Mouse (Mus musculus) kidney, adult 2 months (tissue): ENCODE measurements around the gene Tanc1. TPM values are rescaled to one million over a fixed set of nuclear protein-coding genes. Genes with fewer than 3 reads are reported as not detected.
A peak's percentile ranks its signal among the peaks of the same experiment; 100 is the strongest.

Source experiments
- DNase-seq: peaks from one replicate; pipeline ENCODE4 v3.0.0; 2021
- H3K27ac ChIP-seq: fragments of 200-500 bp; 2 replicates; pipeline ENCODE4 v1.5.1; 2012; ENCODE audit warnings: low read depth, low read length, control low read depth, inconsistent platforms; ENCODE audit not compliant: insufficient read depth
- H3K27me3 ChIP-seq: fragments of 200-500 bp; replicated peaks from 2 replicates; pipeline ENCODE4 v1.6.1; 2012; ENCODE audit warnings: mild to moderate bottlenecking, moderate library complexity, low read length, inconsistent platforms; ENCODE audit not compliant: control insufficient read depth, insufficient read depth
- H3K36me3 ChIP-seq: fragments of 200-500 bp; 2 replicates; pipeline ENCODE4 v1.6.1; 2012; ENCODE audit warnings: mild to moderate bottlenecking, moderate library complexity, low read length, inconsistent platforms; ENCODE audit not compliant: control insufficient read depth, insufficient read depth
- H3K4me1 ChIP-seq: fragments of 200-500 bp; 2 replicates; pipeline ENCODE4 v1.6.1; 2011; ENCODE audit warnings: low read length; ENCODE audit not compliant: control insufficient read depth, insufficient read depth
- H3K4me3 ChIP-seq: fragments of 200-500 bp; 2 replicates; pipeline ENCODE4 v1.5.1; 2011; ENCODE audit warnings: mild to moderate bottlenecking, low read depth, low read length, control low read depth; ENCODE audit not compliant: insufficient read depth
- CTCF ChIP-seq: fragments of 200-500 bp; conservative IDR thresholded peaks from 2 replicates; pipeline ENCODE4 v1.5.1; 2011; ENCODE audit warnings: low read depth, mild to moderate bottlenecking, control low read depth, low read length, moderate library complexity, mixed read lengths; ENCODE audit not compliant: insufficient read depth, insufficient read length
- POLR2A ChIP-seq: fragments of 200-500 bp; IDR thresholded peaks from one replicate; pipeline ENCODE4 v1.6.1; 2011; ENCODE audit warnings: low read depth, low read length, control low read depth
- WGBS: fragments of 180-500 bp; shearing (Covaris S2); methylation state at CpG from one replicate; pipeline ENCODE4 v1.1.7; 2018; 5-methylcytosine and 5-hydroxymethylcytosine counted together
- polyA plus RNA-seq: library from polyadenylated mRNA; depleted of rRNA; stranded (reverse); fragments of >200 nt; gene quantifications from 2 replicates; pipeline ENCODE4 v1.2.3, GENCODE M21; 2012

Tanc1 gene
- polyA plus RNA-seq, 1 experiment, result 24.0 TPM

- Histone ChIP-seq H3K4me3 (no peak overlapping the region), H3K27me3 (no peaks in the 10 kb centered on the region), H3K4me1 (no peaks in the 10 kb centered on the region), H3K27ac (0 out of 2 replicates have a peak overlapping the region, but pooled peaks have one; percentile 0), H3K36me3 (peaks cover 6% of the 10 kb centered on the region)
- WGBS, result 78% methylated on average over 7 of the region's 7 CpGs
- DNase-seq, result no peak
- TF ChIP-seq POLR2A (no peak), CTCF (no peak)
Measured at GRCm38 (mm10) chr2:59788704-59789500, 177.1 kb downstream of the Tanc1 start.

- 90% methylated on average over 8 of the region's 8 CpGs for WGBS
- H3K4me1 ChIP-seq, result no peaks in the 10 kb centered on the region
- no peak overlapping the region for H3K4me3 ChIP-seq
- H3K27me3 ChIP-seq, result no peaks in the 10 kb centered on the region
- TF ChIP-seq POLR2A, result no peak
- no peak for TF ChIP-seq CTCF
- DNase-seq, result no peak
- peaks cover 6% of the 10 kb centered on the region for H3K36me3 ChIP-seq
- no peak overlapping the region for H3K27ac ChIP-seq
Measured at GRCm38 (mm10) chr2:59791596-59791995, 179.8 kb downstream of the Tanc1 start.

GRCm38 (mm10) chr2:59793337-59793736 is 181.5 kb downstream of the Tanc1 start:
- Histone ChIP-seq H3K36me3 (peaks cover 6% of the 10 kb centered on the region), H3K27ac (no peak overlapping the region), H3K27me3 (no peaks in the 10 kb centered on the region), H3K4me3 (no peak overlapping the region), H3K4me1 (no peaks in the 10 kb centered on the region)
- TF ChIP-seq POLR2A (no peak), CTCF (no peak)
- WGBS, result 86% methylated on average over 9 of the region's 9 CpGs
- no peak for DNase-seq

- Histone ChIP-seq H3K27ac (no peak overlapping the region), H3K36me3 (peaks cover 6% of the 10 kb centered on the region), H3K27me3 (no peaks in the 10 kb centered on the region), H3K4me1 (no peaks in the 10 kb centered on the region), H3K4me3 (no peak overlapping the region)
- TF ChIP-seq CTCF (no peak), POLR2A (no peak)
- WGBS, result 91% methylated on average over 6 of the region's 6 CpGs
- DNase-seq, result no peak
Measured at GRCm38 (mm10) chr2:59794838-59795237, 183.0 kb downstream of the Tanc1 start.

GRCm38 (mm10) chr2:59798934-59799532 is 187.2 kb downstream of the Tanc1 start:
- 64% methylated on average over 16 of the region's 16 CpGs for WGBS
- no peak overlapping the region for H3K4me3 ChIP-seq
- H3K4me1 ChIP-seq, result no peaks in the 10 kb centered on the region
- TF ChIP-seq POLR2A (no peak), CTCF (no peak)
- no peaks in the 10 kb centered on the region for H3K27me3 ChIP-seq
- peak; percentile 60 for DNase-seq
- peak overlapping the region; percentile 70 for H3K27ac ChIP-seq
- no peaks in the 10 kb centered on the region; the same call in 1 of the 2 replicates for H3K36me3 ChIP-seq

GRCm38 (mm10) chr2:59799572-59799971 is 187.7 kb downstream of the Tanc1 start:
- no peak for DNase-seq

More at GRCm38 (mm10) chr2:59799572-59799971, 187.7 kb downstream of the Tanc1 start:
- Histone ChIP-seq H3K27ac (peak overlapping the region; percentile 13; the same call in 1 of the 2 replicates), H3K4me1 (no peaks in the 10 kb centered on the region), H3K27me3 (no peaks in the 10 kb centered on the region), H3K4me3 (no peak overlapping the region), H3K36me3 (no peaks in the 10 kb centered on the region; the same call in 1 of the 2 replicates)
- no peak for TF ChIP-seq CTCF
- TF ChIP-seq POLR2A, result no peak
- WGBS, result 78% methylated on average over 14 of the region's 14 CpGs
